Mouse (Mus musculus) adipocyte (in vitro differentiated cells): Measurements from ENCODE around the gene Lsm14a.
A peak's percentile ranks its signal among the peaks of the same experiment; 100 is the strongest.

Experiments used
- DNase-seq: peaks from one replicate; pipeline ENCODE4 v3.0.0-alpha.2; 2016; ENCODE audit warnings: low spot score

The Lsm14a gene

DNA sequence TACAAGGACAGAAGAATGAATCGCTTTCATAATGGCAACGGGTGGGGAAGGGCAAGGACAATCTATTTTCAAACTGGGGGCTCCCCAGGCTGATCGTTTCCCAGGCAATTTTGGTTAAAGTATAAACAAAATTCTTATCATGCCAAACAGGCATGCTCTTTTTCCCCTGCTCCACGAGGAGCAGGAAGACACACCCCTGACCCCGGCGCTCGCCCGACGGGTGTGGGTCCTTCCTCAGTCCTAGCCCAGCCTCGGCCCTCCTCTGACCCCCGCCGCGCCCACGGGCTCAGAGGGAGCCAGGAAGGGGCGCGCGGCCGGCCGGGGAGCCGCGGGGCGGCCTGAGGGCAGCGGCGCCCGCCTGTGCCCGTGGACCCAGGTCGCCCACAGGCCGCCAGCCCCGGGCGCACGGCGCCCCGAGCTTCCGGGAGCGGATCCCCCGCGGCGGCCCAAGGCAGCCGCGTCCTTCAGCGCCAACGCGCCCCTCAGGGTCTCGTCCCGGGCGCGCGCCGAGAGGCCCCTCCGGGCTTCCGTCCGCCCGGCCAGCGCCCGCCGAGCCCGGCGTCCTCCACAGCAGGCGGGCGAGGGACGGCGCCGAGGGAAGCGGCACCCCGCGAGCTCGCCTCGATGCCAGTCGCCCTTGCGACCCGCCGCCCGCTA lies 80.2 kb downstream of the Lsm14a start:
- no peak for DNase-seq

DNA sequence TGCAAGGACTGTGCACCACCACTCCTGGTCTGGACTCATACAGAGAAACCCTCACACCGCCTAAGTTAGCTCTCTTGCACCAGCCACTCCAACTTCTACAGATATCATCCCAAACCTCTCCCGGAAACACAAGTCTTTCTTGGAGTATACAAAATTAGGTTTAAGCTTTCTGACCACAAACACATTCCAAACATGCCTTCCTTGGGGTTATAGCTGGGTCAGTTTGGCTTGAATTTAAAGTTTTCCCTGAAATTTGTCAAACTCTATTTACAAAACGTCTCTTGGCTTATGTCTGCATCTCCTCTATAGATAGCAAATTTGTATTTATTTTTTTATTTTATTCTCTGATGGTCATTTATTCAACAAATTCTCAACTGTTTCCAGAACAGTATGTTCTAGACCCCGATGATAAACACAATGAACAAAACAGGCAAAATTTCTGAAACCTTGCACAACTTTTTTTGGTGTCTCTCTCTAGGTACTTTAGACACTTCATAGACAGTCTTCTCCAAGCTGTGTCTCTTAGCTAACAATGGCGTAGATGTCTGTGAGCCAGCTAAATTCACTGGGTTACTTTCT lies 83.8 kb downstream of the Lsm14a start:
- no peak for DNase-seq

DNA sequence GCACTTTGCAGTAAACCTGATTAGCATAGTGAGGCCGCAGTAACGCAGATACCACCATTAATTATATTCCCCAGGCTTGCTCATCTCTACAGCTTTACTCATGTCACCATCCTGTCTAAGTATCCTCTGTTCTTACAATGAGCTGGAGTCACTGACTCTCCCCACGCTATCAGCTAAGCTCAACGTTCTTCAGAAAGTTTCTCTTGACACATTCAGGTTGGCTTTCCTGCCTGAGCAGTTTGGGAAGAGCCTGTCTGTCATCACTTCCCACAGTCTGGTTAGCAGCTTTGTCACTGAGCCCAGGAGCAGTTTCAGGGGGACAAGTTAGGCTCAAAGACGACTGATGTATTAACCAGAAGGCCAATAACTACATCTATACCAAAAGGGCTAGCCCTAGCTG lies 84.5 kb downstream of the Lsm14a start:
- no peak for DNase-seq

DNA sequence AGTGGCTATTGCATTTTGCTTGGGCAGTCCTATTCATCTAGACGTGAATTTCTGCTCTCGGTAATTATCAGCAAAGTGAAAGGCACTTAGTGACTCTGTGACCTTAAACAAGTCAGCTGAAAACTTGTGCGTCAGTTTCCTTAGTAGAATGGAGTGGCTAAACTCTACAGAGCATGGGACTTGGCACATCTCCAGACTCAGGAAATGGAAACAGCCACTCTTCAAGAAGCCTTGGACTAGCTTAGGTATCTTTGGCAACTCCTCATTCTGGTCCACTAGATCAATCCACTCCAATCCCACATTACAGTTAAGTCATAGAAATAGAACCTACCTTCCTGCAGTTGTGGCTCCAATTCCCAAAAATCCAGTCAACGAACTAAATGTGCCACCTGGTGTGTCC lies 87.7 kb downstream of the Lsm14a start:
- peak; percentile 30 for DNase-seq

DNA sequence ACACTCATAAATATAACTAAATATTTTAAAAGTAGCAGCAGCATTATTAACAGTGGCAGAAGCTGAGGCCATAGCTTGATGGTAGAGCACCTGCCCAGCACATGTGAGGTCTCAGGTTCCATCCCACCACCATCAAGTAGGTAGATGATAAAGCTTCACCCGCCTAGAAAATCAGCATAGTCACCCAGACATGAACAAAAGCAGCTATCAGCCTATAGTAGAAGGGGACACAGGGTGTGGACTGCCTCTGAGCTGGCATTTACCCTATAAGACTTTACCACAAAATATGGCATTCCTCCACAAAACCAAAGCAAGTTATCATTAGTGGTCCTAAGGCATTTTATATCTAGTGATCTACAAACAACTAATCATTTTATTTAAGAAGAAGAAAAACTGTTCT lies 90.5 kb downstream of the Lsm14a start:
- no peak for DNase-seq

DNA sequence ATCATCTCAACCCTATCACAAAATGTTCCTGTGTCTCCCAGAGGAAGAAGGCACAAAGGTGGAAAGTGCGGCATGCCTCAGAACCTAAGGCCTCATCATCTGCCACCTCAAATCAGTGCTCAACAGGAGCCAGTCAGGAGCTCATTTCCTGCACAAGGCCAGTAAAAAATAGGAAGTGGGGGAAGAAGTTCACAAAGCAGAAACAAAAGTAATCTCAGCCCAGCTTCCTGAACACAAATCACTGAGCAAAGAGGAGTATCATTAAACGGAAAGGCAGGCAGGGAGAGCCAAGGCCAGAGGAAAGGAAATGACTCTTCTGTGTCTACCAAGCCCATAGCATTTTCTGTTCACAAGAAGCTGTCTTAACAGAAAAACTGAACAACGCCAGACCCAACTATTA lies 91.2 kb downstream of the Lsm14a start:
- DNase-seq: no peak

DNA sequence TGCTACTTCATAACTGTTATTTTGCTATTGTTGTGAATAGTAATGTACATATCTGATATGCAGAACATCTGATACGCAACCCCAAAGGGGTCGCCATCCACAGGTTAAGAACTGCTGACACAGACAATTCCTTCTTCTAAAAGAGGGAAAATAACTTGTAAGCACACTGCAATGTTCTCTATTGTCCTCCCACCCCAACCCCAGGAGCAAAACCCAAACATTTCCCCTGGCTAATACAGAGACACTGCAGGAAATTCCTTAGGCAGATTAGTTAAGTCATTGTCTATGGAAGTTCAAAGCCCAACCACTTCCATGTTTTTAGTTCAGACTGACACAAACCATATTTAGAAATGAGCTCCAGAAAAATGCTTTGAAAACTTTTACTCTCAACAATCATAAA lies 94.3 kb downstream of the Lsm14a start:
- DNase-seq: no peak

GRCm38 (mm10) chr7:34296124-34296523 lies 97.0 kb downstream of the Lsm14a start:
- no peak for DNase-seq
